Mouse (Mus musculus): ENCODE measurements around the gene Fbxo34. TPM values are rescaled to one million over a fixed set of nuclear protein-coding genes. Genes with fewer than 3 reads are reported as not detected.

The Fbxo34 gene
- total RNA-seq, 2 experiments from 2014 or later = 15.1 to 16.2 TPM

GRCm38 (mm10) chr14:47465468-47466175 lies 15.4 kb downstream of the Fbxo34 start:
- no peak for DNase-seq
- intact Hi-C loops (cut with DNase I) = loop anchor here (10.0 kb wide), 1 partner anchor 131 kb away; no protein-coding TSS in a partner anchor

- DNase-seq = peak; percentile 98 to 99
- intact Hi-C loops (cut with DNase I) = loop anchor here (2.0 to 5.0 kb wide), 2 partner anchors 55 to 60 kb away; partner anchors contain the start of gene Dlgap5
These were observed 22.1 kb downstream of the Fbxo34 start for GRCm38 (mm10) chr14:47472359-47472742.

GRCm38 (mm10) chr14:47472743-47473546 lies 22.7 kb downstream of the Fbxo34 start:
- intact Hi-C loops (cut with DNase I) = loop anchor here (2.0 to 5.0 kb wide), 2 partner anchors 56 to 60 kb away; partner anchors contain the start of gene Dlgap5
- peak; percentile 68 to 69 for DNase-seq

GRCm38 (mm10) chr14:47473891-47474290 lies 23.7 kb downstream of the Fbxo34 start:
- DNase-seq = no peak
- intact Hi-C loops (cut with DNase I) = loop anchor here (2.0 to 5.0 kb wide), 2 partner anchors 57 to 59 kb away; partner anchors contain the start of gene Dlgap5

- DNase-seq = peak; percentile 11 to 19
- intact Hi-C loops (cut with DNase I) = loop anchor here (5.0 kb wide), 1 partner anchor 57 kb away; the partner anchor contains the start of gene Dlgap5
These were observed 24.5 kb downstream of the Fbxo34 start for GRCm38 (mm10) chr14:47474571-47475254.

- DNase-seq = no peak
- intact Hi-C loops (cut with DNase I) = no loop called here
These were observed 26.0 kb downstream of the Fbxo34 start for GRCm38 (mm10) chr14:47476266-47476665.

GRCm38 (mm10) chr14:47477711-47478110 lies 27.5 kb downstream of the Fbxo34 start:
- no peak for DNase-seq
- intact Hi-C loops (cut with DNase I) = no loop called here

- no peak for DNase-seq
- intact Hi-C loops (cut with DNase I) = no loop called here
These were observed 32.0 kb downstream of the Fbxo34 start for GRCm38 (mm10) chr14:47482200-47482599.

- DNase-seq = no peak
- intact Hi-C loops (cut with DNase I) = no loop called here
These were observed 32.9 kb downstream of the Fbxo34 start for GRCm38 (mm10) chr14:47483099-47483498.

- no peak for DNase-seq
- intact Hi-C loops (cut with DNase I) = no loop called here
These were observed 38.5 kb downstream of the Fbxo34 start for GRCm38 (mm10) chr14:47488732-47489131.

- intact Hi-C loops (cut with DNase I) = no loop called here
- no peak for DNase-seq
These were observed 39.3 kb downstream of the Fbxo34 start for GRCm38 (mm10) chr14:47489310-47490097.

GRCm38 (mm10) chr14:47490732-47491131 lies 40.5 kb downstream of the Fbxo34 start:
- DNase-seq = no peak
- intact Hi-C loops (cut with DNase I) = no loop called here

- intact Hi-C loops (cut with DNase I) = no loop called here
- DNase-seq = no peak
These were observed 43.6 kb downstream of the Fbxo34 start for GRCm38 (mm10) chr14:47493592-47494361.

GRCm38 (mm10) chr14:47495951-47496350 lies 45.7 kb downstream of the Fbxo34 start:
- no peak for DNase-seq
- intact Hi-C loops (cut with DNase I) = no loop called here

GRCm38 (mm10) chr14:47497166-47497565 lies 46.9 kb downstream of the Fbxo34 start:
- no peak for DNase-seq
- intact Hi-C loops (cut with DNase I) = no loop called here

GRCm38 (mm10) chr14:47498632-47499031 lies 48.4 kb downstream of the Fbxo34 start:
- DNase-seq = no peak
- intact Hi-C loops (cut with DNase I) = no loop called here

- intact Hi-C loops (cut with DNase I) = no loop called here
- DNase-seq = peak in 1 of 2 experiments; percentile 15
These were observed 53.8 kb downstream of the Fbxo34 start for GRCm38 (mm10) chr14:47504036-47504435.

GRCm38 (mm10) chr14:47506676-47507075 lies 56.5 kb downstream of the Fbxo34 start:
- intact Hi-C loops (cut with DNase I) = no loop called here

GRCm38 (mm10) chr14:47508035-47508434 lies 57.8 kb downstream of the Fbxo34 start:
- DNase-seq = no peak
- intact Hi-C loops (cut with DNase I) = no loop called here

More at GRCm38 (mm10) chr14:47506676-47507075, 56.5 kb downstream of the Fbxo34 start:
- no peak for DNase-seq

Measured in heart, postnatal 14 days (tissue).